Mouse (Mus musculus) midbrain, postnatal 0 days (tissue): ENCODE measurements around the gene Igfbp1. TPM values are rescaled to one million over a fixed set of nuclear protein-coding genes. Genes with fewer than 3 reads are reported as not detected.

ENCODE experiments used
- ATAC-seq: fragments of 200-750 bp; cut with Nextera tagmentation; 2 replicates; pipeline ENCODE4 v1.8.0; 2017; ENCODE audit warnings: moderate number of reproducible peaks, mild to moderate bottlenecking, moderate TSS enrichment, moderate library complexity; ENCODE audit not compliant: low FRiP score
- DNase-seq: peaks from one replicate; pipeline ENCODE4 v3.0.0-alpha.2; 2015; ENCODE audit warnings: low spot score
- H3K27ac ChIP-seq: fragments of 300-500 bp; sonication (generic); 2 replicates; pipeline ENCODE4 v1.5.1; 2014; ENCODE audit warnings: low read depth, mild to moderate bottlenecking, low read length, mixed read lengths
- H3K27me3 ChIP-seq: fragments of 300-500 bp; sonication (generic); 2 replicates; pipeline ENCODE4 v1.6.1; 2014; ENCODE audit warnings: low read length, control low read depth, mixed read lengths; ENCODE audit not compliant: insufficient read depth
- H3K36me3 ChIP-seq: fragments of 300-500 bp; sonication (generic); 2 replicates; pipeline ENCODE4 v1.6.1; 2014; ENCODE audit warnings: low read length, control low read depth, mixed read lengths; ENCODE audit not compliant: insufficient read depth
- H3K4me1 ChIP-seq: fragments of 300-500 bp; sonication (generic); 2 replicates; pipeline ENCODE4 v1.6.1; 2014; ENCODE audit warnings: mild to moderate bottlenecking, control low read depth, antibody characterized with exemption, low read length, mixed read lengths; ENCODE audit not compliant: insufficient read depth
- H3K4me2 ChIP-seq: fragments of 300-500 bp; sonication (generic); 2 replicates; pipeline ENCODE4 v1.6.1; 2014; ENCODE audit warnings: low read depth, mild to moderate bottlenecking, low read length, mixed read lengths; ENCODE audit not compliant: poor library complexity, severe bottlenecking
- H3K4me3 ChIP-seq: fragments of 300-500 bp; sonication (generic); 2 replicates; pipeline ENCODE4 v1.5.1; 2014; ENCODE audit warnings: low read depth, mild to moderate bottlenecking, low read length, moderate library complexity
- H3K9ac ChIP-seq: fragments of 300-500 bp; sonication (generic); replicated peaks from 2 replicates; pipeline ENCODE4 v1.6.1; 2014; ENCODE audit warnings: mild to moderate bottlenecking, low read length, moderate library complexity, mixed read lengths; ENCODE audit not compliant: poor library complexity, severe bottlenecking
- H3K9me3 ChIP-seq: fragments of 300-500 bp; sonication (generic); 2 replicates; pipeline ENCODE4 v1.6.1; 2016; ENCODE audit warnings: low read length, control low read depth
- CTCF ChIP-seq: IDR thresholded peaks from 2 replicates; pipeline ENCODE4 v1.5.1; 2016; ENCODE audit warnings: antibody characterized with exemption, mild to moderate bottlenecking
- WGBS: fragments of 180-500 bp; shearing (Covaris S2); extraction: QIAGEN DNeasy Blood & Tissue Kit; methylation state at CpG from one replicate; pipeline ENCODE4 v1.1.7; 2014; 5-methylcytosine and 5-hydroxymethylcytosine counted together
- polyA plus RNA-seq: library from polyadenylated mRNA; unstranded; fragments of >200 nt; fragmentation: Nextera tagmentation; extraction: Ambion mirVana; gene quantifications from 2 replicates; pipeline ENCODE4 v1.2.1, GENCODE M21; 2015
- total RNA-seq: library from RNA; depleted of rRNA; stranded (reverse); fragments of >200 nt; gene quantifications from 2 replicates; pipeline ENCODE4 v1.2.3, GENCODE M21; 2014; rRNA removed

Gene Igfbp1
- total and polyA plus RNA-seq, 2 experiments from 2014 or later, result not detected

DNA sequence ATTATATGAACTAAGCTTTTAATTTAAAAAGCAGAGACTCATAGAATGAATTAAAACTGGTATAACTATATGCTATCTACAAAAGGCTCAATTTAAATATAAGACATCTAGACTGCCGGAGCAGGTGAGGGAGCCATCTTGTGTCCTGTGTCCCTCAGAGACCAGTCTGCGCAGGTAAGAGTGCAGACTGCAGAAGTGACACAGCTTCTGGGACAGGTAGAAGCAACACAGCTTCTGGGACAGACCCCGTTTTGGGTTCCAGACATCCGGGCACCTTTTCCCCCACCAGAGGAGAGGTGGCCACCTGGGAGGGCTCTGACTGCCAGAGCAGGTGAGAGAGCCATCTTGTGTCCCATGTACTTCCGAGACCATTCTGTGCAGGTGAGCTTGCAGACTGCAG lies 53.3 kb downstream of the Igfbp1 start:
- H3K9me3 ChIP-seq, result no peaks in the 10 kb centered on the region
- H3K36me3 ChIP-seq, result no peaks in the 10 kb centered on the region
- no peak for DNase-seq
- H3K9ac ChIP-seq, result no peak overlapping the region
- 90% methylated on average over 5 of the region's 5 CpGs for WGBS
- H3K4me1 ChIP-seq, result no peaks in the 10 kb centered on the region
- no peaks in the 10 kb centered on the region for H3K27me3 ChIP-seq
- no peak for ATAC-seq
- H3K4me3 ChIP-seq, result no peak overlapping the region
- no peak overlapping the region for H3K27ac ChIP-seq
- H3K4me2 ChIP-seq, result no peak overlapping the region
- no peak for TF ChIP-seq CTCF

Other genes with a start within 250 kb of the Igfbp1 start
- gene Adcy1, start 134.3 kb upstream of the Igfbp1 start, total RNA-seq, result 140 and 142 TPM in 2 replicates
- 12.2 and 12.6 TPM in 2 replicates for gene Adcy1, start 134.3 kb upstream of the Igfbp1 start, polyA plus RNA-seq
- gene Gm11985, start 9.2 kb upstream of the Igfbp1 start, total RNA-seq, result not detected in 2 replicates
- not detected in 2 replicates for gene Gm11985, start 9.2 kb upstream of the Igfbp1 start, polyA plus RNA-seq
- gene Igfbp3, start 16.1 kb downstream of the Igfbp1 start, total RNA-seq, result 33.6 and 38.0 TPM in 2 replicates
- gene Igfbp3, start 16.1 kb downstream of the Igfbp1 start, polyA plus RNA-seq, result 19.4 and 21.0 TPM in 2 replicates